Mouse (Mus musculus): ENCODE measurements around the gene Tpst1. TPM values are rescaled to one million over a fixed set of nuclear protein-coding genes. Genes with fewer than 3 reads are reported as not detected.
A peak's percentile ranks its signal among the peaks of the same experiment; 100 is the strongest.

Tpst1 gene
- polyA plus RNA-seq, 1 experiment from 2014 or later = 60.4 TPM

- Histone ChIP-seq H3K4me1 (peaks cover 23% of the 10 kb centered on the region), H3K36me3 (0 out of 2 replicates have a peak, but pooled peaks cover 7% of the 10 kb centered on the region), H3K27ac (replicated peaks) (no peak overlapping the region), H3K9me3 (replicated peaks) (no peaks in the 10 kb centered on the region), H3K27me3 (ENCODE audit: low read depth, poor library complexity, severe bottlenecking) (peaks cover 14% of the 10 kb centered on the region), H3K4me3 (no peak overlapping the region)
- WGBS = 95% methylated on average over 7 of the region's 7 CpGs
- DNase-seq (ENCODE audit: low spot score) = no peak
Observed at GRCm38 (mm10) chr5:130143101-130143500, 70.0 kb downstream of the Tpst1 start.

- Histone ChIP-seq H3K4me1 (peaks cover 23% of the 10 kb centered on the region), H3K36me3 (0 out of 2 replicates have a peak, but pooled peaks cover 8% of the 10 kb centered on the region), H3K27me3 (ENCODE audit: low read depth, poor library complexity, severe bottlenecking) (peaks cover 14% of the 10 kb centered on the region), H3K4me3 (peak overlapping the region; percentile 67), H3K27ac (replicated peaks) (peak overlapping the region; percentile 86), H3K9me3 (replicated peaks) (no peaks in the 10 kb centered on the region)
- WGBS = 7% methylated on average over 20 of the region's 20 CpGs
- peak; percentile 80 for DNase-seq (ENCODE audit: low spot score)
Observed at GRCm38 (mm10) chr5:130143977-130144333, 70.8 kb downstream of the Tpst1 start.

GRCm38 (mm10) chr5:130144334-130145312, 71.5 kb downstream of the Tpst1 start, which contains the start of gene Kctd7:
Gene Kctd7, plus strand, starts transcription at chr5:130144861.
- Histone ChIP-seq H3K4me1 (peaks cover 23% of the 10 kb centered on the region), H3K27ac (replicated peaks) (peak within 1 kb of the TSS; percentile 86), H3K9me3 (replicated peaks) (no peaks in the 10 kb centered on the region), H3K4me3 (peak within 1 kb of the TSS; percentile 67), H3K27me3 (ENCODE audit: low read depth, poor library complexity, severe bottlenecking) (peaks cover 14% of the 10 kb centered on the region), H3K36me3 (0 out of 2 replicates have a peak, but pooled peaks cover 8% of the 10 kb centered on the region)
- WGBS = under 1% methylated on average over 66 of the region's 66 CpGs
- DNase-seq (ENCODE audit: low spot score) = peak; percentile 95

- no peak for DNase-seq (ENCODE audit: low spot score)
- Histone ChIP-seq H3K9me3 (replicated peaks) (no peaks in the 10 kb centered on the region), H3K27ac (replicated peaks) (no peak overlapping the region), H3K4me1 (peaks cover 23% of the 10 kb centered on the region), H3K36me3 (0 out of 2 replicates have a peak, but pooled peaks cover 13% of the 10 kb centered on the region), H3K4me3 (peak overlapping the region; percentile 67; the same call in 1 of the 2 replicates), H3K27me3 (ENCODE audit: low read depth, poor library complexity, severe bottlenecking) (peaks cover 14% of the 10 kb centered on the region)
- WGBS = 84% methylated on average over 8 of the region's 8 CpGs
Observed at GRCm38 (mm10) chr5:130145961-130146360, 72.8 kb downstream of the Tpst1 start.

- H3K27ac ChIP-seq (replicated peaks) = no peak overlapping the region
- WGBS = 83% methylated on average over 7 of the region's 7 CpGs
- no peaks in the 10 kb centered on the region for H3K9me3 ChIP-seq (replicated peaks)
- no peak for DNase-seq (ENCODE audit: low spot score)
- H3K4me3 ChIP-seq = no peak overlapping the region
- H3K36me3 ChIP-seq = peaks cover 29% of the 10 kb centered on the region
- H3K4me1 ChIP-seq = peaks cover 13% of the 10 kb centered on the region
- peaks cover 8% of the 10 kb centered on the region for H3K27me3 ChIP-seq (ENCODE audit: low read depth, poor library complexity, severe bottlenecking)
Observed at GRCm38 (mm10) chr5:130149726-130150310, 76.7 kb downstream of the Tpst1 start.

GRCm38 (mm10) chr5:130154286-130154685, 81.2 kb downstream of the Tpst1 start:
- Histone ChIP-seq H3K36me3 (peaks cover 25% of the 10 kb centered on the region), H3K27ac (replicated peaks) (no peak overlapping the region), H3K4me3 (no peak overlapping the region), H3K27me3 (ENCODE audit: low read depth, poor library complexity, severe bottlenecking) (no peaks in the 10 kb centered on the region), H3K4me1 (no peaks in the 10 kb centered on the region), H3K9me3 (replicated peaks) (no peaks in the 10 kb centered on the region)
- no peak for DNase-seq (ENCODE audit: low spot score)
- WGBS = 88% methylated on average over 2 of the region's 2 CpGs

- Histone ChIP-seq H3K4me3 (no peak overlapping the region), H3K4me1 (no peaks in the 10 kb centered on the region), H3K27ac (replicated peaks) (no peak overlapping the region), H3K27me3 (ENCODE audit: low read depth, poor library complexity, severe bottlenecking) (no peaks in the 10 kb centered on the region), H3K9me3 (replicated peaks) (no peaks in the 10 kb centered on the region), H3K36me3 (no peaks in the 10 kb centered on the region)
- no peak for DNase-seq (ENCODE audit: low spot score)
- WGBS = 78% methylated on average over 4 of the region's 4 CpGs
Observed at GRCm38 (mm10) chr5:130158545-130158944, 85.4 kb downstream of the Tpst1 start.

GRCm38 (mm10) chr5:130159761-130160201, 86.7 kb downstream of the Tpst1 start:
- H3K27ac ChIP-seq (replicated peaks) = no peak overlapping the region
- H3K9me3 ChIP-seq (replicated peaks) = no peaks in the 10 kb centered on the region
- DNase-seq (ENCODE audit: low spot score) = no peak
- no peaks in the 10 kb centered on the region for H3K27me3 ChIP-seq (ENCODE audit: low read depth, poor library complexity, severe bottlenecking)
- H3K4me3 ChIP-seq = no peak overlapping the region
- no peaks in the 10 kb centered on the region for H3K36me3 ChIP-seq
- H3K4me1 ChIP-seq = no peaks in the 10 kb centered on the region
- WGBS = 67% methylated on average over 7 of the region's 7 CpGs

- H3K9me3 ChIP-seq (replicated peaks) = no peaks in the 10 kb centered on the region
- no peak overlapping the region for H3K27ac ChIP-seq (replicated peaks)
- 4% methylated on average over 7 of the region's 7 CpGs for WGBS
Observed at GRCm38 (mm10) chr5:130163670-130164069, 90.5 kb downstream of the Tpst1 start.

GRCm38 (mm10) chr5:130165213-130165612, 92.1 kb downstream of the Tpst1 start:
- Histone ChIP-seq H3K4me1 (no peaks in the 10 kb centered on the region), H3K36me3 (no peaks in the 10 kb centered on the region), H3K27ac (replicated peaks) (no peak overlapping the region), H3K27me3 (ENCODE audit: low read depth, poor library complexity, severe bottlenecking) (no peaks in the 10 kb centered on the region), H3K4me3 (no peak overlapping the region), H3K9me3 (replicated peaks) (no peaks in the 10 kb centered on the region)
- DNase-seq (ENCODE audit: low spot score) = no peak
- WGBS = 81% methylated on average over 4 of the region's 4 CpGs

More at GRCm38 (mm10) chr5:130163670-130164069, 90.5 kb downstream of the Tpst1 start:
- Histone ChIP-seq H3K4me1 (no peaks in the 10 kb centered on the region), H3K4me3 (no peak overlapping the region), H3K27me3 (ENCODE audit: low read depth, poor library complexity, severe bottlenecking) (no peaks in the 10 kb centered on the region), H3K36me3 (no peaks in the 10 kb centered on the region)
- DNase-seq (ENCODE audit: low spot score) = peak; percentile 62

GRCm38 (mm10) chr5:130169109-130169508, 96.0 kb downstream of the Tpst1 start:
- Histone ChIP-seq H3K4me3 (no peak overlapping the region), H3K27ac (replicated peaks) (no peak overlapping the region), H3K9me3 (replicated peaks) (no peaks in the 10 kb centered on the region), H3K4me1 (peaks cover 29% of the 10 kb centered on the region), H3K36me3 (no peaks in the 10 kb centered on the region), H3K27me3 (ENCODE audit: low read depth, poor library complexity, severe bottlenecking) (no peaks in the 10 kb centered on the region)
- 83% methylated on average over 6 of the region's 6 CpGs for WGBS
- no peak for DNase-seq (ENCODE audit: low spot score)

- Histone ChIP-seq H3K4me3 (peak overlapping the region; percentile 97), H3K27me3 (ENCODE audit: low read depth, poor library complexity, severe bottlenecking) (no peaks in the 10 kb centered on the region), H3K9me3 (replicated peaks) (no peaks in the 10 kb centered on the region), H3K4me1 (peaks cover 29% of the 10 kb centered on the region), H3K36me3 (no peaks in the 10 kb centered on the region), H3K27ac (replicated peaks) (peak overlapping the region; percentile 91)
- no peak for DNase-seq (ENCODE audit: low spot score)
- WGBS = 17% methylated on average over 6 of the region's 6 CpGs
Observed at GRCm38 (mm10) chr5:130170666-130171422, 97.7 kb downstream of the Tpst1 start.

Data from midbrain, embryonic 10.5 days (tissue).